Mouse (Mus musculus) erythroid progenitor cell, adult 5-6 weeks (primary cell): Measurements from ENCODE around the gene Drp2. TPM values are rescaled to one million over a fixed set of nuclear protein-coding genes. Genes with fewer than 3 reads are reported as not detected.

Experiments
- ATAC-seq: replicated peaks from 2 replicates; pipeline ENCODE4 v1.8.0; 2016; ENCODE audit warnings: moderate number of reproducible peaks, mild to moderate bottlenecking, moderate TSS enrichment, inconsistent platforms; ENCODE audit not compliant: poor library complexity, low FRiP score, severe bottlenecking
- total RNA-seq, 2 experiments: library from RNA; stranded (forward) in 1 of 2; stranded (reverse) in 1 of 2; fragments of 150-400 nt in 1 of 2; fragments of 186-747, 209-891 nt in 1 of 2; gene quantifications; 2 replicates each; pipeline versions ENCODE4 v1.2.3 to v1.2.4; 2015 to 2017; ENCODE audit warnings: low replicate concordance in 2 of 2

The Drp2 gene
- total RNA-seq (2015; ENCODE audit: low replicate concordance): 2.2 and 6.7 TPM in 2 replicates
- total RNA-seq (2017; ENCODE audit: low replicate concordance): 3.9 and 4.4 TPM in 2 replicates

- ATAC-seq: no peak
Observed at GRCm38 (mm10) chrX:134403863-134404583, at the start of gene Drp2. TSS of gene Drp2 (plus strand) at chrX:134404551.

DNA sequence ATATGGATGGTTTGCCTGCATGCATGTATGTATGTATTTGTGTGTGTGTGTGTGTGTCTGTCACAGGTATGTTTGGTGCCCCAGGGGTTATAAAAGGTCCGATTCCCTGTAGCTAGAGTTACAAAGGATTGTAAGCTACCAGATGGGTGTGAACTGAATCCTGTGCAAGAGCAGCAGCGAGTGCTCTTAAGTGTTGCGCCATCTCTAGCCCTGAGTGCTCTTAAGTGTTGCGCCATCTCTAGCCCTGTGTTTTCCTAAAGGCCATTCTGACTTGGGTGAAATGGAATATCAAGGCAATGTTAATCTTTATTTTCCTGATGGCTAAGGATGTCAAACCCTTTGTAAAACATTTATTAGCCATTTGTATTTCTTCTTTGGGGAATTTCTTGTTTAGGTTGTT, 45.0 kb upstream of the Drp2 start:
- no peak for ATAC-seq

- no peak for ATAC-seq
Observed at GRCm38 (mm10) chrX:134362156-134362555, 42.2 kb upstream of the Drp2 start.

DNA sequence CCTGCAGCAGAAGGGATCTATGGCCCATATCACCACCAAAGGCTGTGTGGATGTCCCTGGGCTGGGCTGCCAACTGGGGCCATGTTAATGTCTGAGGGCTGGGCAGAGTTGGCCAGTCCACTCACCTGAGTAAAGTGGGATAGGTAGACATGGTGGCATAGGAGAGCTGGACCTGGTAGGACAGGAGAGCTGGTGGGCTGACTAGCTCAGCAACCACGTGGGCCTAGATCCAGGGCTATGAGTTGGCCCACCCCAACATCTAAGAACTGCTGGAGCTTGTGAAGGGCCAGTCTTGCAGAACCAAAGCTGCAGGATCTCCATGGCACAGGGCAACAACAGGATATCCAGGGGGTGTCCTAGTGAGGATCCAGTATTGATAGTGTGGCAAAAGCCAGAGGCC, 38.9 kb upstream of the Drp2 start:
- no peak for ATAC-seq

GRCm38 (mm10) chrX:134366547-134366946, 37.8 kb upstream of the Drp2 start:
- no peak for ATAC-seq

DNA sequence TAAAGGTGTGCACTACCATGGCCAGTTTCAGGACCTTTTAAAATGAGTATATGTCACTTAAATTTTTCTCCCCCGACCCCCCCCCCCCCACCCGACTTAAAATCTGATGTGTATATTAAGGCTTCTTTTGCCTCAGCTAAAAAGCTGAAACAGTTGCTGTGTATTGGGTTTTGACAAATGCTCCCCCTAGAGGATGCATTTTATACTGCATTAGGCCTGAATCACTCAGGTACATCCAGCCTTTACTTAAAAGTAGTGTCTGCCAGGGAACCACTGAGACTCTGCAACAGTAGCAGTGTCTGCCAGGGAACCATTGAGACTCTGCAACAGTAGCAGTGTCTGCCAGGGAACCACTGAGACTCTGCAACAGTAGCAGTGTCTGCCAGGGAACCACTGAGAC, 33.1 kb upstream of the Drp2 start:
- no peak for ATAC-seq

- no peak for ATAC-seq
Observed at GRCm38 (mm10) chrX:134374190-134374589, 30.2 kb upstream of the Drp2 start.

DNA sequence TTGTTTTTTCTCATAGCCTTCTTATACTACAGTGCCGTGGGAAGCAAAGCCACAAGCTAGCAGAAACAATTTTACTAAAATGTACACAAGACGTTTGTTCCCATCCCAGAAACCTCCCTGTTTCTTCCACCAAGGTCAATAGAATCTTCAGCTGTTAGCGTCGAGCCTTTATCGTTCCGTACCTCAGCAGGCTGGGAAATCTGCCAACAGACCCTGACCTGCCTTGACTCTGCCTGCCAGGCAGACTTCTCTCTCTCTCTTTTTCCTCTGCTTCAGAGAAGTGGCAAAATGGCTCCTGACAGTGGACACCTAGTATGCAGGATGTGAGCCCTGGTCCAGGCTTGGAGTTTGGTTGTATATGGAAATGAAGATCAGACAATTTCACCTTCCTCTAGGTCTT, 19.5 kb upstream of the Drp2 start:
- ATAC-seq: no peak

DNA sequence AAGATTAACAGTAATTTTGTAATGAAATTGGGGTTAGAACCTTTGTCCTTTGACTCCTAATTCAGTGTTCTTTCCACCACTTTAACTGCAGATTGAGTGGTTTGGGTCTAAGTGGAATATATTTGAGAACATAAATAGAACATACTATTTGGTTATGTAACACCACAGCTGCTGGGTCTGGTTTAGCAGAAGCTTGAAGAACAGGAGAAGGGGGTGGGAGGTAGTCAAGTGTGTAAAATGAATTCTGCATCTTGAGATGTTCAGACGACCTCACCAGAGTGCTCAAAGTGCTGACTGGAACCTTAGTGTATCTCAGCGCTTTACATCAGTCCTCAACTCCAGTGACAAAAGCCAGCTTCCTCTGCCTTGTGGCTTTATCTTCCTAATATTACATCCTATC, 5.4 kb upstream of the Drp2 start:
- no peak for ATAC-seq

GRCm38 (mm10) chrX:134404584-134404955, 219 bp downstream of the Drp2 start:
- no peak for ATAC-seq

GRCm38 (mm10) chrX:134409354-134409900, 5.1 kb downstream of the Drp2 start:
- no peak for ATAC-seq

GRCm38 (mm10) chrX:134412096-134412495, 7.7 kb downstream of the Drp2 start:
- no peak for ATAC-seq

DNA sequence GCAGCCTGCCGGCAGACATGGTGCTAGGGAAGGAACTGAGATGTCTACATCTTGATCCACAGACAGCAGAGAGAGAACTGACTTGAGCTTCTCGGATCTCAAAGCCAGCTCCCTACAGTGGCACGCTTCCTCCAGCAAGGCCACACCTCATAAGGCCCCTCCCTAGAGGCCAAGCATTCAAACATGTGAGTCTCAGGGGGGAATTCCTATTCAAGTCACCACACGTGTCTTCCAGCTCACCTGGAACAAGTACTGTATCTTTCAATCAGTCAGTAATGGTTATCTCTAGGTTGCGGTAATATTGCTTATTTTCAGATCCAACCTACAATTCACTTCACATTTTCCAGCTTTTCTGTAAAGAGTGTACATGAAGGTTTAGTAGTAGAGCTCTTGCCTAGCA, 15.7 kb downstream of the Drp2 start:
- ATAC-seq: no peak

- ATAC-seq: no peak
Observed at GRCm38 (mm10) chrX:134424263-134424662, 19.9 kb downstream of the Drp2 start.

- no peak for ATAC-seq
Observed at GRCm38 (mm10) chrX:134425798-134426197, 21.4 kb downstream of the Drp2 start.

GRCm38 (mm10) chrX:134426819-134427218, 22.5 kb downstream of the Drp2 start:
- ATAC-seq: no peak

GRCm38 (mm10) chrX:134427307-134427706, 23.0 kb downstream of the Drp2 start:
- no peak for ATAC-seq

DNA sequence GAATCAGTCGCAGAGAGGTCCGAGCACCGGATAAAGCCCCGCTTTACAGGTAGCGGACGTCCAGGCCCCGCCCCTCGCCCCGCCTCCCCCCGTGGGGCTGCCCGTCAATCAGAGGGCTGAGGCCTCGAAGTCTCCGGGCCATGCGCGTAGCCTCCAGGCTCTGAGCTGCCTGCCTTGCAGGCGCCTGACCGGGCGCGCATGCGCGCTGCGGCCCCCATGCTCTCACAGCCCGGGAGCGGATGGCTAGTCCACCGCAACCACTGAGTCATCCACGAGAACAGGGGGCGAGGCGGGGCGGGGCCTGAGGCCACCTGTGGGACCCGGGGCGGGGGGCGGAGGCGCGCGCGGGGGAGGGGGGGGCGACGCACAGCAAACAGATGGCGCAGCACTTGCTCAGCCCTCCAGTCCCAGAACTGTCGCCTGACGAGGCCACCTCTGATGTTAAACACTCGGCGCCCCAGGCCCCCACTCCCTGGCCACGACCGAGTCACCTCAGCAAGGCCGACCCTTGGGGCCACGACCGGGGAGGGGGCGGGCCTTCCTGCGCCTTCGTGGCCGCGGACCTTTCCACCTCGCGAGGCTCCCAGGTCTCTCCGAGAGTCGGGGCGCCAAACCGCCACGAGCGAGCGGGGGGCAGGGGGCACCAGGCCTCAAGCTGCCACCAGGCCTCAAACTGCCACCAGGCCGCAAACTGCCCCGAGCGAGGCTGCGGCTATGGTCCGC, 70.8 kb downstream of the Drp2 start:
- no peak for ATAC-seq

- ATAC-seq: no peak
Observed at GRCm38 (mm10) chrX:134476290-134476689, 71.9 kb downstream of the Drp2 start, which contains the start of gene Taf7l. TSS of gene Taf7l (minus strand) at chrX:134476490.

DNA sequence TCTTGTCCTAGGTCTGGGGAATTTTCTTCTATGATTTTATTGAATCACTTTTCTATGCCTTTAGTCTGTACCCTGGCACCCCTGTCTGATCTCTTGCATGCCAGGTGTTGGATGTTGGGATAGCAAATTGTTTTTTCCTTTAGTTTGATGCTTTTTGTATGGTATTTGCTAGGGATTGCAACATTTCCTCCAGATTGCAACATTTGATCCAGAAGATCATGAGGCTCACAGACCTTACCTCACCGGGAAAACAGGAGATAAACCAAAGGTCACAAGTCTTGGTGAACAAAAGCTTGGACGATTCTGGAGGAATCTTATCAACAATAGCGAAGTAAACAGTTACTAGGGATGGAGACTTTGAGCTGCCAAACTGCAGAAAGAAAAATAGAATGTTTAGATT, 77.4 kb downstream of the Drp2 start:
- no peak for ATAC-seq

GRCm38 (mm10) chrX:134500651-134501050, 96.3 kb downstream of the Drp2 start:
- no peak for ATAC-seq
